In genomic region chr7:78603922-78604321, GRCm38 (mm10) we compare ENCODE assay signal across 25 mouse cellular contexts.
"Had no signal": no experiment of that assay in that cellular context is flagged by ENCODE, and none has a peak within 500 bp of the region (broad histone marks: within the 10 kb centered on the region; RNA-seq: fewer than 3 reads in every experiment).

No protein-coding gene starts in this region.

- H3K27ac ChIP-seq: heart, adult 2 months; heart, embryonic 13.5 days; heart, embryonic 15.5 days; hindbrain, embryonic 13.5 days; hindbrain, embryonic 15.5 days; hindbrain, postnatal 0 days; kidney, embryonic 15.5 days; kidney, postnatal 0 days; limb, embryonic 13.5 days; limb, embryonic 15.5 days had no signal

- H3K4me1 ChIP-seq: heart, embryonic 13.5 days; heart, embryonic 15.5 days; limb, embryonic 13.5 days; limb, embryonic 15.5 days had no signal

- H3K36me3 ChIP-seq: heart, embryonic 13.5 days; heart, embryonic 15.5 days; hindbrain, embryonic 13.5 days; hindbrain, embryonic 15.5 days; kidney, embryonic 15.5 days; limb, embryonic 13.5 days; limb, embryonic 15.5 days had no signal

- H3K9me3 ChIP-seq: heart, embryonic 13.5 days; heart, embryonic 15.5 days; hindbrain, embryonic 13.5 days; hindbrain, embryonic 15.5 days; kidney, embryonic 15.5 days; limb, embryonic 13.5 days; limb, embryonic 15.5 days had no signal

- H3K9ac ChIP-seq: heart, embryonic 13.5 days; heart, embryonic 15.5 days; hindbrain, embryonic 13.5 days; hindbrain, embryonic 15.5 days; kidney, embryonic 15.5 days; limb, embryonic 13.5 days; limb, embryonic 15.5 days had no signal

- H3K27me3 ChIP-seq: hindbrain, embryonic 13.5 days had no signal

- H3K4me3 ChIP-seq: heart, adult 2 months; heart, embryonic 13.5 days; heart, embryonic 15.5 days; hindbrain, embryonic 13.5 days; hindbrain, embryonic 15.5 days; kidney, embryonic 15.5 days; limb, embryonic 13.5 days; limb, embryonic 15.5 days had no signal

- H3K4me2 ChIP-seq: heart, embryonic 11.5 days; heart, embryonic 13.5 days; heart, embryonic 15.5 days; hindbrain, embryonic 13.5 days; hindbrain, embryonic 15.5 days; kidney, embryonic 15.5 days; limb, embryonic 13.5 days; limb, embryonic 15.5 days had no signal

- ATAC-seq: hindbrain, postnatal 0 days; intestine, embryonic 16.5 days had no signal

- DNase-seq: gastrocnemius, postnatal 14 days; gastrocnemius, postnatal 36 days; heart, adult 11 months; heart, adult 2 months; heart, postnatal 14 days; heart, postnatal 36 days; kidney, adult 11 months; kidney, adult 2 months; kidney, adult 9 months; kidney, postnatal 14 days; kidney, postnatal 36 days; layer of hippocampus, adult 9-11 months; layer of hippocampus, postnatal 36 days; left cerebral cortex, postnatal 4 days had no signal
